Mouse (Mus musculus): ENCODE results near the gene Mrpl2.
A peak's percentile ranks its signal among the peaks of the same experiment; 100 is the strongest.

Gene Mrpl2

DNA sequence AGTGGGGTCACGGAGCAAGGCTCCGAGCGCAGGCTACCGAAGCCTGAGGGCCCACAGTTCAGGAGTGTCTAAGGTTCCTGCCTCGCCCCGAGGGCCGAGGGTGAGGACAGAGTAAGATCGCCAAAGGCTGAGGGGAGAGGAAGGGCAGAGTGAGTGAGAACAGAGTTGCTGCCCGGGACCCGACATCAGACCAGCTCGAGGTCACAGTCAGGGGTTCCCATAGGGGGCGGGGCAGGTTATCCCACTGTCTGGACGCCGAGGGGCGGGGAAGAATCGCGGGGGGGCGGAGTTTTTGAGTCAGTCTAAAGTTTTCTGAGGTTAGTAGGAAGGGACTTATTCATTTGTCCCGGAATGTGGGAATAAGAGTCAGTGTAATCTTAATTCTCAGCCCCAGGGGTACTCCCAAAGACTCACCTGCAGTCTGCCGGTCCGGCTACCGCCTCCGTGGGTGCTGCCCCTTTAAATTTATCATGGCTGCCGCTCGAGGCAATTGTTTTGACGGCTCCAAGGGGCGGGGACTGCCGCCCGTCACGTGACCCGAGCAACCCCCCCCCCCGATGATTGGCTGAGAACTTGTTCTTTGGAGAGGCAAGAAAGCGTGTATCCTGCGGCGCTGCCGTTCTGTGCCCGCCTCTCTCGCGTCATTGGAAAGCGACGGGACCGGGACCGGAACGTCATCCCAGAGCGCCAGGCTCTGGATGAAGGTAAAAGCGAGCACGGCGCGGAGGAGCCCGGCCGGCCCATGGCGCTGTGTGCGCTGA, at the start of gene Mrpl2, which contains the start of gene Klc4:
Mrpl2 (plus strand) TSS at position 669 of the 761 bp plus-strand sequence.
Klc4 (minus strand) TSS at position 462 of the 761 bp plus-strand sequence.
- peak; percentile 98 for DNase-seq (ENCODE audit: low read depth, low spot score)

DNA sequence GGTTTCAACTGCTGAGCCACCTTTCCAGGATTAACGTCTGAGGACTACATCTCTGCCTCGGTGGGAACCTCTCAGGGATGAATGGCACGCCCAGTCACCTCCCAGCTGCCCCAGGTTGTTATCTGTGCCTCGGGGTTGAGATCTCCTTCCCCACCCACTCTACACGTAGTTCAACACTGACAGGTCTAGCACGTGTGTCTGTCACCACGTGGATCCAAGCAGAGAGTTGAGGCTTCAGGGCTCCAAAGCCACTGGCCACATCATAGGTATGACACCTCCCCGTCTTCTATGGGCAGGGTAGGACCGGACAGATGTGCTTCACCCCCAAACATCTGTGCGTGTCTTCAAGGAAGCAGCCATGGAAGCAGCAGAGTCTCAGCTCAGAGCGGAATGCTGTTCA, 48.1 kb upstream of the Mrpl2 start:
- no peak for DNase-seq (ENCODE audit: low read depth, low spot score)

DNA sequence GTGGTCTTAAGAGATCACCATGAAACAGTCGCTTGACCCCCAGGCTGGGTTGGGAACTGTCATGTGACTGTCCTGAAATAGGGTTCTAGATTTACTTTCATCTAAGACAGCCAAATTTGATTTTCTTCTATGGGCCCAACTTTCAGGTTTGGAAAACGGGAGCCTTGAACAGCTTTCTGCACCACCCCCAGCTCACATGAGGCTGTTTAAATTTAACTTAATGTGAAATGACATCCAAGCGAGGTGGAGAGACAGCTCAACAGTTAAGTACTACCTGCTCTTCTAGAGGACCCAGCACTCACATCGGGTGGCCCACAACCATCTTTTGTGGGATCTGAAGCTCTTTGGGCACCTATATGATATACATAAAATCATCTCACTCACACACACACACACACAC, 47.1 kb upstream of the Mrpl2 start:
- no peak for DNase-seq (ENCODE audit: low read depth, low spot score)

DNA sequence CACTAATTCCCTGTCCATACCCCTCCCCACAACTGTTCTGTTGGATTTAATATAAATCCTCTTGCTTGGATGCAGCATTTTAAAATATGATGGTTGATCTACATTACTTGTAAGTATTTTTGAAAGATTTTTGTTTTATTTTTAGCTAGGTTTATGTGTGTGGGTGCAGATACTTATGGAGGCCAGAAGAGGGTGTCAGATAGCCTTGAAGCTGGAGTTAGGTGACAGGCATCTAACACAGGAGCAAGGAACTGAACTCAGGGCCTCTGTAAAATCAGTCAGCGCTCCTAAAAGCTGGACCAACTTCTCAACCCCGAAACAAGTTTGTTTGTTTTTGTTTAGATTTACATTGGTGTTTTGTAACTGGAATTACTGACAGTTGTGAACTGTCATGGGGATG, 45.5 kb upstream of the Mrpl2 start:
- DNase-seq (ENCODE audit: low read depth, low spot score) = no peak

DNA sequence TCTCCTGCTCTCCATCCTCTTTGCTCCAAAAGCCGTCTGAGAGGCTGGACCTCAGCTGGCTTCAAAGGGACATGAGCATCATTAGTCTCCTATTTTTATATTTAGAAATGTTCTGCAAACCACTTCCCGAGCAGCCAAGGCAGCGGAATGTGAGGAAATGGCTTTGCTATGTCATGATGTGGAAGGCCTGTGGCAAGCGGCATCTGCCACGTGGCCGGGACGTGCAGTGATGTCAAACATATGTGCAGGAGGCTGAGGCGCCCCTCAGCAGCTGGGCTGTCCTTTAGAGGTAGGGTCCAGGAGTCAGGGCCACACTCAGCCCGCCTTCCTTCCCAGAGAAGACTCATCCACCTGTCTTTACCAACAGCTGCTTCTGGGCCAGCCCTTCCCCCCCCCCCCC, 43.8 kb upstream of the Mrpl2 start:
- DNase-seq (ENCODE audit: low read depth, low spot score) = no peak

DNA sequence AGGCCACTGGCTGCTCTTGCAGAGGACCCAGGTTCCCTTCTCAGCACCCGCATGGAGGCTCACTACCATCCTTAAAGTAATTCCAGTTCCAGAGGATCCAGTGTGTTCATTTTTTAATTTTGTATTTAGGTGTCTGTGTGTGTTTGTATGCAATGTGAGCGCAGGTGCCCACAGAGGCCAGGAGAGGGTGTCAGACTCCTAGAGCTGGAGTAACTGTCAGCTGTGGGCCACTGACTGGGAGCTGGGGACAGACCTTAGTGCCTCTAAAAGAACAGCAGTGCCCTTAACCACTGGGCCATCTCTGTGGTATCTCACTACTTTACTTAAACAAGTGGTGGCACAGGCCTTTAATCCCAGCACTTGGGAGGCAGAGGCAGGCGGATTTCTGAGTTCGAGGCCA, 42.8 kb upstream of the Mrpl2 start:
- no peak for DNase-seq (ENCODE audit: low read depth, low spot score)

DNA sequence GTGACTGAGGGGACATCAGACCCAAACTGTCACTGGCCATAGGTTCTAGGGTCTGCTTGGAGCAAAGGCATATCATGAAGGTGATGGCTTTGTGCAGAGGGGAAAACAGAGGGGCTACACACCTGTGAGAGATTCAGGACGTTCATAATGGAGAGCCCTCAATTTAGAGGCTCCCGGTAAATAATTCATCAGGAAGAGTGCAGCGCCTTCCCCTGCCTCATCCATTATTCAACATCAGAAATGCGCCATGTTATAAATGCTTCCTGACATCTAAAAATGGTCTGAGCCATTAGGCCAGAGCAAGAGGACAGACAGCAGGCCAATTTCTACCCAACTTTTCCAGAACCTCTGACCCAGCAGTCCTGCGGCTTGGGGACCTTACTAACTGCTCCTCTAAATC, 40.9 kb upstream of the Mrpl2 start:
- DNase-seq (ENCODE audit: low read depth, low spot score) = no peak

DNA sequence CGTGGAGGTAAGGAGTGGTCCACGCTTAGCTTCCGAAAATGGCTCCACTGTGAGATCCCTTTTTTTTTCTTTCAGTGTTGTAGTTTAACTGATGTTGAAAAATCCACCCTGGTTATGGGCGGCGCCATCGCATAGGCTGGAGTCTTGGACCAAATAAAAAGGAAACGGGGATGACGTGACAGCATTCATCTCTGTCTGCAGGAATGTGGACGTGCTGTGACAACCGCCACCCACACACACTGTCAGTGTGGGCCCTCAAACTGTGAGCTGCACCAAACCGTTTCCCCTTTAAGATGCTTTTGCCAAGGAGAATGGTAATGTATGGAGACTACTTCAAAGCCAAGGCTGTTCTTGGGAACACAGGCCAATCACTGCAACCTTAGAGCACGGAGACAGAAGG, 40.0 kb upstream of the Mrpl2 start:
- no peak for DNase-seq (ENCODE audit: low read depth, low spot score)

DNA sequence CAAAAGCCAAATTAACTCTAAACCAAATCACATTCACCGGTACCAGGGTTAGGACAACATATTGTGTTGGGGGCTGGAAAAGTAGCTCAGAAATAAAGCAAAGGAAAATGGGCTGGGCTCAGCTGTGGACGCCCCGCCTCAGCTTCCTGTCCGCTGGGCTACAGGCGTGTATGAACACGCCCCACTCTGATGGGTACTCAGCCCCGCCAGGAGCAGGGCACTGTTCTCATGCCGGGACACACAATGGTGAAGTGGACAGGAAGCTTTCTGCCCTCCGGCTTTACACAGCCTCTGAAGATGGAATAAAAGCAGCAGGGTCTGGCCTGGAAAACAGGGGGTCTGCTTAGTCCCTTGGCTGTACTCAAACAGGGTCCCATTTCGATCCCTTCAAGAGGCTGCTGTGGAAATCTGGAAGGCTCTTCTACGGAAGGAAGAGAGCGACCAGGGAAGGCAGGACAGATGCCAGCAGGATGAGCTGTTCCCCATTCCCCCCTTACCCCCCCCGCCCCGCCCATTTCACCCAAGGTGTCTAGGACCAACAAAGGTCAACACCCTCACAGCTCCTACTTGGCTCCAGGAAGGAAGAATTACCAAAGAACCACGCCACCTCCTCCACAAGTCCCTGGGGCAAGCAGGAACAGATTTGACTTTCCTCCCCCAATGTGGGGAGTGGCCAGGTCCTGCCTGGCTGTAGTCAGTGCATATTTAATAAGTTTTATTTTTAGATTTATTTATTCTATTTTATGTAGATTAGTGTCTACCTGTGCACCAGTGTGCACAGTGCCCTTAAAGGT, 36.1 kb upstream of the Mrpl2 start:
- no peak for DNase-seq (ENCODE audit: low read depth, low spot score)

DNA sequence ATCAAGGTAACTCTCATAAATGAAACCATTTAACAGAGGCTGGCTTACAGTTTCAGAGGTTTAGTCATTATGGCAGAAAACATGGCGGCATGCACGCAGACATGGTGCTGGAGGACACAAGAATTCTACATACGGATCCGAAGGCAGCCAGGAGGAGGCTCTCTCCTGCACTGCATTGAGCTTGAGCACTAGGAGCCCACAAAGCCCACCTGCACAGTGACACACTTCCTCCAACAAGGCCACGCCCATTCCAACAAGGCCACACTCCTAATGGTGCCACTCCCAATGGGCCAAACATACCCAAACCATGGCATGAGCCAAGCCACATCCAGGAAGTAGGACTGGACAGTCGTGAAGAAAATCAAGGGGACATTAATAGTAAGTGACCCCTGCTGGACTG, 34.7 kb upstream of the Mrpl2 start:
- no peak for DNase-seq (ENCODE audit: low read depth, low spot score)

DNA sequence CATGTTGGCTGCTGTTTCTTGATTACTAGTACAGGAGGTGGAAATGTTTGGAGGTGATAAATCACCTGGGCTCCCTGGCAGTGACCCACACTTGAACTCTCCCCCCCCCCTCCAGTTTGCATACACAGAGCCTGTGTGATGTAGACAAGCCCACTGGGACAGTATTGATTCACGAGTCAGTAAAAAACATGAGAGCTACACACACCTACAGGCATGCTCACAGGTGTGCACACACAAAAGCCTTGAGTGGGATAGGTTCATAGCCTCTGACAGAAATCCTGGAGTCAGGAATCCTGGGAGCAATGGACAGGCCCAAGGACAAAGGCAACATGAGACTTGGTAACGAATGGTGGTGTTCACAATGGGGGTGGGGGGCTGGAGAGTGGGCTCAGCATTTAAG, 33.8 kb upstream of the Mrpl2 start:
- no peak for DNase-seq (ENCODE audit: low read depth, low spot score)

DNA sequence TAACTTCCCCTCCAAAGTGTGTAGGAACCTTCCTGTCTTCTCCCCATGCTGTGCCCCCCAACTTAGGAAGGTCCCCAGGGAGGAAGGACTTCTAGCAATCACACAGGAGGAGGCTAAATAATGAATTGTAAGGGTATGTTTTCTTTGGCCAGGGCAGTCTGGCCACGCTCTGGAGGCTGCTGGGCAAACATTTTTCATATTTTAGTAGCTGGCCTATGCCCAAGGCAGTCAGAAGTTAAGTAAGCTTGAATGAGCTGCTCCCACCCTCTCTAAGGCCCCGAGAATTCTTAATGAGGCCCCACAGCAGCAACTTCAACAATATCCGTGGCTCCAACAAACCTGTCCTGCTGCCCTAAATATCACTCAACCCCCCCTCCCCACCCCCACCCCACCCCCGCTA, 33.2 kb upstream of the Mrpl2 start:
- DNase-seq (ENCODE audit: low read depth, low spot score) = no peak

DNA sequence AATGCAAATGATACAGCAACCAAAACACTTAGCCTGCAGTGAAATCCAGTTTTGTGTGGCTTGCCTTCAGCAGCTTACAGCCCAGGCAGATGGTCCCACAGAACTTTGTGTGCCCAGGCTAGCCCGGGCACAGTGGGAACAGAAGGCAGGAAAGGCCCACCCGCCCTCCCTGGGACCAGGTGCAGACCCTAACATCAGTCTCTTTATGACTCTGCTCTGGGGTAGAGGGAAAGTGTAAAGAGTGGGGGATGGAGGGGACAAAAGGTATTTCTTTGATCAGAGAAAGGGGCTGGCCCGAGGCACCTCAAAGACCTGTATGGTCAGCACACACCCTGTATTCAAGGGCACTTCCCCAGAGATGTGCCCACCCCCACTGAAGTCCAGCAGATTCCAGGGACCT, 32.8 kb upstream of the Mrpl2 start:
- no peak for DNase-seq (ENCODE audit: low read depth, low spot score)

DNA sequence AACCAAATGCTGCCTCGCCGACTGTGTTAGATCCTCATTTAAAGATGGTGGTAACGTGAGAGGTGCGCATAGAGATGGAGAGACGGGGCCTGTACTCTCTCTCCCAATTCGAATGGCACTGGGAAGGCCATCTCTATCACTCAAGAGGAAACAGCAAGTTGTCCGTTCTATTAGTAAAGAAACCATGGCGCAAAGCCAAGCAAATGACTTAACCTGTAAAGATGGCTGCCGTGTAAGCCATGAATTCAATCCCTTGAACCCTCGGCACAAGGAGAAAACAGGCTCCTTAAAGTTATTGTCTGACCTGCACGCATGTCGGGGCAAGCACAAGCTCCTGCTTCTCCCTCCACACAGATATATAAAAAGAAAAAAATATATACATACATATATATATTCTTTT, 28.2 kb upstream of the Mrpl2 start:
- DNase-seq (ENCODE audit: low read depth, low spot score) = no peak

DNA sequence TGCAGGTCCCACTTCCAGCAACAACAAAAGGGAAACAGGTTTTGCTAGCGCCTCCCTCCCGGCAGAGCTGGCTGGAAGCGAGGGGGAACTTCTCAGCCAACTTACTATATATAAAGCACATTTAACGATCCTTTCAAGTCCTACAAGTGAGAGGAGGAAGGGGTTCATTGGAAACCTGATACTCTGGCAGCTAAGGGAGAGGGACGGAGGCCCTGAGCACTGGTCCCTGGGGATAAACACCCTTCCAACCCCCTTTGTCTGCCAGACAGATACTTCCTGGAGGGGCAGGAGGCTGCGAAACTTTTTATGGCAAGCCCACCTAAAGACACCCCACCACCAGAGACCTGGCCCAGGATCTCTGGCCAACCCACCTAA, 27.6 kb upstream of the Mrpl2 start:
- no peak for DNase-seq (ENCODE audit: low read depth, low spot score)

DNA sequence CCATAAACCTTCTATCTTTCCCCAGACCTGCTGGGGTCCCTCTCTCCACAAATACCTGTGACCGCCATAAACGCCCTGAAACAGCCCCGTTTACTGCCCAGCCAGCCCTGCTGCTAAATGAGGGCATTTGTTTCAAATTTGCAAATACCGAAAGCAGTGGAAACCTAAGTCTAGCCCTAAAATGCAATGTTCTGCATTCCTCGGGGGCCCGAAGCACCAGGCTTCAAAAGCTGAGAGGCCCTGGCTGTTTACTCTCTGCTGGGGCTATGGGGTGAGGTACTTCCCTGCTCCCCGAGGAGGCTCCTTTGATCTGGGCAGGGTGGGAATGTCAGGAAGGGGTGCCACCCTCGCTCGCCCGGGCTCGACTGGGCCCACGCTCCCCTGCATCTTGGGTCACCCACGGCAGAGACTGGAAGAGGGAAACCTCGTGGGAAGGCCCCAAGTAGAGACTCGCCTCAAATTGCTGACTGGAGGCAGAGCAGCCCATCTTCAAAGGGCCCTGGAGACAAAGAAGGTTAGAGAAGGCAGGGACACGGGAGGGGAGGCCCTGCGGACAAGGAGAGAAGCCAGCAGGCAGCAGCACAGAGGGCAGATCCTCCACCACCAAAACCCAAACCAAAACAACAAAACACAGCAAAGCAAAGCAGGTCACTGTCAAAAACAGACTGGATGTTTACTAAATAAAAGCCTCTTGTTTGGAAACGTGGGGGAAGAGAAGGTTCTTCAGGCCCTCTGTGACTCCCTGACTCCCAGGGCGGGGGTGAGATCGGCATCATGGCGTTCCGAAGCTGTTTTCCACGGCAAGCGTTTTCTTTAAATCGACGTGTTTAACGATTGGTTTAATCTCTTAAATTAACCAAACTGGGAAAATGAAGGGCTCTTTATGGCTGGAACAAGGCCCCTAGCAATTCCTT, 27.0 kb upstream of the Mrpl2 start:
- DNase-seq (ENCODE audit: low read depth, low spot score) = no peak

DNA sequence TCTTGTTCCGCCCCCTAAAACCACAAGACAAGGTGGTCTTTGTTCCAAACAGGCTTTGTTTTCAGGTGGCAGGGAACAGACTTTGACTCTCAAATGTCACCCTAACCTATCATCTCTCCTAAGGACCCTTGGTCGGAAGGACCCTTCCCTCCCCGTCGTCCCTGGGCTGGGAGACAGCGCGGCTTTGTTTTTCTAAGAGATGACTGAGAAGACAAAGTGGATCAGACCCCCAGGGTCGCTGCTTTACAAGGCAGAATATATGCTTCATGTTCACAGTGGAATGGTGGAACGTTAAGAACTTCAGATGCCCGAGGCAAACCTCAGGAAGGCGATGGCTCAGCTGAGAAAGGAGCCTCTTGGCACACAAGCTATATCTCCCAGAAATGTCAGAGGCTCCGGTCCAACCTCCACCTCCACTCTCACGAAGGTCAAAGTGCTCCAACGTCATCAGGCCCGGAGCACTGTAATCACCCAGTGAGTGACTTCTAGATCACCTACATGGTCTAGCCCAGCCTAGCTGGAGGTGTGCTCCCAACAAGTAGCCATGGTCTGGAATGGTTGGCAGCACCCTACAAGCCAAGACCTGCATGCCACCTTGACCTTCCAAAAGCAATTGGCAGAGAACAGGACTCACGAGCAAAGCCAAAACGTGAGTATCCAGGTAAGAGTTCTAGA, 26.2 kb upstream of the Mrpl2 start:
- no peak for DNase-seq (ENCODE audit: low read depth, low spot score)

DNA sequence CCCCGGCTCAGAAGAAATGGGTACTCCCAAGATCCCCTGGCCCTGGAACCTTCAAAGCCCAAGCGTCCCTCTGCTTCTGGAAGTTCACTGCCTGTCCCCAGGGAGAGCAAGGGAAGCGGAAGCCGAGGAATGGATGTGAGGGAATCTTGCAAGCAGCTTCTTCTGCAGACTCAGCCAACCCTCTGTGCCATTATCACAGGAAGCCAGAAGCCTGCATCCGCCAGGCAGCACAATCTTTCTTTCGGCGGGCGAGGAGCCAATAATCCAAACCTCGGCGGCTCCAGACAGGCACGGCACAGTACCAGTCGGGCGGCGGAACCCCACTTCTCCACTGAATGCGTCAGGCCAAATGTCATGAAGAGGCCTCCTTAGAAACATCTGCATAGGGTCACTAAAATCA, 24.7 kb upstream of the Mrpl2 start:
- DNase-seq (ENCODE audit: low read depth, low spot score) = no peak

DNA sequence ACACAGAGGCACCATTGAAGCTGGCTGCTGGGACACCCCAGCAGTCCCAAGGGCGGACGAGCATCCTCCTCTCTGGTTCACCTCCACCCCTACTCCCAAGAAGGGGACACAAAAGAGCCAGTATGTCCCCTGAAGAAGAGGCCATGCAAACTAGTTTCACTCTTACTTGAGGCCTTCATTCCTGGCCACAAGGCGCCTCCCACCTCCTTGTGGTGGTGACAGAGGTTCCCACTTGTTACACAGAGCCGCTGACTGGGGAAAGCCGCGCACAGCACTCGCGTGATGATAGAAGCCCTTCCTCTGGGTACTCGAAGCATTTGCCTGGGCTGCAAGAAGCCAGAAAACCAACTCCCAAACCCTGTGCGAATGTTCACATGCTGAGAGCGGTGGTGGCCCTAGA, 23.8 kb upstream of the Mrpl2 start:
- no peak for DNase-seq (ENCODE audit: low read depth, low spot score)

DNA sequence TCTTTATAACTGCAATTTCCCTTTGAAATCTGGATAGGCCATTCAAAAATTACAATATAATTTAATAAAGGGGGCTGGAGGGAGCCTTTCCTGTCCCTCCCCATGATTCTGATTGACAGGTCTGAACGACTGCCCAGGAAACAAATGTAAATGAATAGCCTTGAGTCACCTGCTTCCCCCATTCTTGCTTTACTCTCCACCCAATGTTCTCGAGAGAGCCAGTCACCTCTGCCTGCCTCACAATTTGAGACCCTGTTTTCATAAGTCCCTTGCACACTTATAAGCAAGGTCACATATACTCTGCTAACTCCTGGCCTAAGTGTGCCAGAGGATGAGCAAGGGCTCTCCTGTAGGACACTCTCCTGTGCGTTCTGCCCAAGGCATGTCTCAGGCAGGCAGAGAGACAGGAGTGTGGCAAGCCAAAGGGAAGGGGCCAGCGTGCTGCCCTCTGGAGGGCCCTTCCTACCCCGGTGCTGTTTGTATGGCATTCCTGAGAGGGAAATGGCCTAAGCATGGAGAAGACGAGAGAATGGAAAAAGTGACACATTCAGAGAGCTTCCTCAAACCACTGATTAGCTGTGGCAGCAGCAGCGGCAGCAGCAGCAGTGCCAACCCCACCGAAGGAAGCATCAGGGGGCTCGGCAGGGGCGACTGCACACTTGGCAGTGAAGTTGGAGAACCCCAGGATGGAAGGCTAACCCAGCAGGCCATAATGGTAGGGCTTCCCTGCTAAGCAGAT, 22.0 kb upstream of the Mrpl2 start:
- DNase-seq (ENCODE audit: low read depth, low spot score) = no peak

DNA sequence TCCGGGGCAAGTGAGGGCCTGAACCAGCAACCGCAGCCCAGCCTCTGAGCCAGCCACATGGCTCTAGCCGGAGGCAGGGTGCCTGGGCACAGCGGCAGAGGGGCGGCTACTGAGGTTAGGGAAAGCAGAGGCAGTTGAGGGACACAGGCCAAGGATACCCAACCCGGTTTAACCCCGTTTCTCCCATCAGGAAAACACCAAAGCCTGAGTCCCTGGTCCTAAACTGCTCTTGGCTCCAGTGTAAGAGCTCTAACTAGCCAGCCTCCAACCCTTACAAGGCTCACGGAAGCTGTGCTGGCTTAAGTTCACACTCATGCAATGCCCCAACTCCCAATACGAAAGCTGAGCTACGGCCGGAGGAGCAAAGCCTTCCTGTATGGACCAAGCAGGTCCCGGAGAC, 21.4 kb upstream of the Mrpl2 start:
- no peak for DNase-seq (ENCODE audit: low read depth, low spot score)

All from skeletal muscle tissue, adult 2 months (tissue).